Mouse (Mus musculus): ENCODE measurements around the gene Olfr707.
"Not testable (repeated sequence)": the region's sequence is repeated elsewhere in the genome, so short reads cannot be mapped to it uniquely, and the experiment has no call there.

Gene Olfr707

GRCm38 (mm10) chr7:106901141-106901540, at the start of gene Olfr707:
Gene Olfr707, minus strand, starts transcription at chr7:106901241.
- CTCF ChIA-PET = not testable (repeated sequence)

DNA sequence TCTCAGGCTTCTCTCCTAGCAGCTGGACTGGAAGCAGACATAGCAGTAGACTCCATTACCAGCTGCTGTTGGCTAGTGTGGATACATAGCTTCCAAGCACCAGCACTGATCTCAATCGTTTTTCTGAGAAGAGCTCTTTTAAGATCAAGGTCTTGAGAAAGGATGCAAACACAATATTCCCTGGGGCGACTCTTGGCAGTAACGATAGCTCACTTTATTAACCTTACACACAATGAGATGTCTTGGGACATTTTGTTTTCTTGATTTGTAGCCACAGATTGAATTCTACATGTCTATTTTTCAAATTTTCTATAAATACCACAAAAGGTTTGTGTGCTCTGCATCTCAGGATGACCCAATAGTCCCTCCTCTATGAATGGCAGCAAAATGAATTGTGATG, 47.2 kb upstream of the Olfr707 start, which contains the start of gene Olfr710:
Gene Olfr710 (minus strand): TSS at position 101 of the 400 bp plus-strand sequence.
- CTCF ChIA-PET = no interaction called here

GRCm38 (mm10) chr7:106932119-106932518, 31.1 kb upstream of the Olfr707 start, which contains the start of gene Olfr709-ps1:
Gene Olfr709-ps1, minus strand, starts transcription at chr7:106932219.
- CTCF ChIA-PET = no interaction called here

DNA sequence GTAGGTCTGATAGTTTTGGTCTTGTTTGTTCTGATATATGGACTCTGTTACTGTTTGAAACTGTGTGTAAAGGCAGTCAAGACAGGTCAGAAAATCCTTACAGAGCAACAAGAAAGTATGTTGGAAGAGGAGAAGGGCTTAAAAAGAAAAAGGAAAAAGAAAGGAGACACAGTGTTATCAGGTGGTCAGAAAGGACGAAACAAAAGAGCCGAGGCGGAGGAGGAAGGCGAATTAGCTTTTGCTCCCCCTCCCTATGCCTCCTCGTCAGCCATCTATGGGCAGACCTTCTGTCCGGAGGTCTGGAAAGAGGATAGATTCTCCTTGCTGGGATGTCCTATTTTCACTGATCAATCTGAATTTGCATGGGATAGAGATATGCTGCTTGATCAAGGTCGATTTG, 19.9 kb upstream of the Olfr707 start:
- CTCF ChIA-PET = not testable (repeated sequence)

DNA sequence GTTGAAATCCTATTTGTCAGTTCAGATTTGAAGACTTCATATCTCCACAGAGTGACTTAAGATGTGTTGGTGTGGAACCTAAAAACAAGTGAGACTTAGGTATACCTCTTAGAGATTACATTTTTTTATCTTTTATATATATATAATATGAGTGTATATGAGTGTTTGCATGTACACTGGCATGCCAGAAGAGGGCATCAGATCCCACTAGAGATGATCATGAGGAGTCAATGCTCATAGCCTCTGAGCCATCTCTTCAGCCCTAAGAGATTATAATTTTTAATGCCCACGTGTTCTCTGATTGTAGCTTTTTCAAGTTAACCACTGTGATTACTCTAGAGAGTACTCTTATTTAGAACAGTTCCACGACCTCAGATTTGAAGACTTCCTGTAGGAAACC, 6.6 kb upstream of the Olfr707 start, which contains the start of gene Olfr1532-ps1:
Gene Olfr1532-ps1 (plus strand): TSS at position 326 of the 400 bp plus-strand sequence.
- CTCF ChIA-PET = no interaction called here

- CTCF ChIA-PET = no interaction called here
Measured at GRCm38 (mm10) chr7:106888062-106888461, 13.0 kb downstream of the Olfr707 start, which contains the start of gene Olfr706. Gene Olfr706, minus strand, starts transcription at chr7:106888162.

DNA sequence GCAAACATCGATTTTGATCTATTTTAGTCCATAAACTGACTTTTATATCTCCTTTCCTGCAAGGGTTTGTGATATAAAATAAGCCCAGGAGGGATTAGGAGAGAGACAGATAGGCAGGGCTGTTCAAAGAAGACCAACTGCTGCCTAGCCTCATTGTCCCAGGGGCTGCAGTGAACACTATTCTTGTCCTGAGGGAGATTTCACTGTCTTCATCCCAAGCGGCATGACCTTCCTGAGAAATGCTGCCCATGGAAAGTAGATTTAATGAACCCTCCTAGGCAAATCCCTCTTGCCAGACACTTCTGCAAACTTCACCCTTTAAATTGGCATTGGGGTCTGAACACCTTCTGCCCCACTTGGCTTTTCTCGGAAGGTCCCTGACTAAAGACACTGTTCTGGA, 24.2 kb downstream of the Olfr707 start, which contains the start of gene Olfr705:
Gene Olfr705 (minus strand): TSS at position 101 of the 400 bp plus-strand sequence.
- CTCF ChIA-PET = no interaction called here

DNA sequence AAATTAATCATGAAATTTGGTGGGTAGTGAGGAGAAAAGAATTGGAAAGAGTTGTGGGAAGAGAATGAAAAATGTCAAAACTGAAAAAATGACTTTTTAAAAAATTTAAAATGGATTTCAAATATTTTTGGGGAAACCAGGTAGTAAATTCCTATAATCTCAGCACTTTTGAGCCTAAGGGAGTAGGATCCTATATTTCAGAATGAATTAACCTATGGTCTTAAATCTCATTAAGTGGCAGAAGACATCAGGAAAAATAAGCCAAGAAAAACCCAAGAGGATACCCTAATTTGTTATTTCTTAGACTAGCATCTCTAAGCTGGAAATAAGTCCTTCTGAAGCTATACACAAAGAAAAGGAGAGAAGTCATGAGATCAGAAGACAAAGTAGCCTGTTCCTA, 38.2 kb downstream of the Olfr707 start, which contains the start of gene Olfr704:
Gene Olfr704 (plus strand): TSS at position 301 of the 400 bp plus-strand sequence.
- CTCF ChIA-PET = no interaction called here

DNA sequence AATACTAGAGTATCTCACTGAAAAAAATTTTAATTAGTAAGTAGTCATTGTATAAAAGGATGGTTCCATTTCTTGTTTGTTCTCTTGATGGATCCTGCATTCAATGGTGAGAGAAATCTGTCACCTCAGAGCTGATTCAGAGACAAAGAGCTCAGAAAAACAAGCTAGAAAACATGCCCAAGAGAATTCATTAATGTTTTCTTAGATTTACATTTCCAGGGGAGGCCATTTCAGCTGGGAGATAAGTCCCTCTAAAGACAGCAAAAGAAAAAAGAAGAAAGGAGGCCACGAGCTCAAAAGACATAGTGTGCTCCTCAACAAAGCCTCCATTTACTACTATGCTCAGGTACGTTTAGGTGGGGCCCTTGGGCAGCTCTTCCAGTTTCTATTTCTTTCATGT, 58.0 kb downstream of the Olfr707 start, which contains the start of gene Olfr703:
Gene Olfr703 (plus strand): TSS at position 301 of the 400 bp plus-strand sequence.
- CTCF ChIA-PET = no interaction called here
